ENCODE assay signal across 12 mouse cellular contexts in the genomic region with DNA sequence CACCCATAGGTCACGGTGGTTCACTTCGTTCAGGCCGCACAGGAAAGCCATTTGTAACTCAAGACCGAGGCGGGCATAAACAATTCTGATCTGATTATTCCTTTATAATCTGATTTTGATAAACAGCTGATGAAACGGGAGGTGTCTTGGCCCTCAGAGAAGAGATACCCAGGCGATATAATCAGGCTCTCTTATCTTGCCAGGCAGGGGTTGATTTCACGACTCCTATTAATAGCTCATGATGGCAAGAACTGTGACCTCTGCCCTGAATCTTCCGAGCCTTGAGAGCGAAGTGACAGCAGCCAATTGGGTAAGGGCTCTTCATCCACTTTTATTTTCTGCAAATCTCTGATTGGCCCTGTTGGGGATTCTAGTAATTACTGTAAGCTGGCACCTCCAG. TPM values are rescaled to one million over a fixed set of nuclear protein-coding genes. Genes with fewer than 3 reads are reported as not detected.
DNase-seq lines count a peak whose midpoint lies in the region; ATAC-seq and TF ChIP-seq lines count a peak whose summit lies in the region.
"Had no signal": no experiment of that assay in that cellular context is flagged by ENCODE, and none has a peak within 500 bp of the region (broad histone marks: within the 10 kb centered on the region; RNA-seq: fewer than 3 reads in every experiment).

No protein-coding gene starts in this region.

- TF ChIP-seq CTCF in liver, postnatal 0 days (IDR thresholded peaks at IDR 0.05; ENCODE audit: low read depth) = no peak

- DNase-seq in heart, adult 11 months = peak; percentile 91
- no peak for DNase-seq in heart, postnatal 4 days
- DNase-seq in liver, postnatal 0 days = no peak
- no peak for DNase-seq in frontal cortex, postnatal 10 days (ENCODE audit: low spot score in 2 of 2)
- DNase-seq: liver, embryonic 13.5 days had no signal

- WGBS in liver, postnatal 0 days (ENCODE audit: insufficient replicate concordance) = 56% methylated on average over 10 of the region's 10 CpGs
- WGBS in liver, embryonic 12.5 days (ENCODE audit: insufficient replicate concordance) = 52% methylated on average over 10 of the region's 10 CpGs
- 67% methylated on average over 10 of the region's 10 CpGs for WGBS in limb, embryonic 15.5 days
- 81% methylated on average over 10 of the region's 10 CpGs for whole genome bisulfite sequencing in forebrain, embryonic 12.5 days

- ATAC-seq in liver, postnatal 0 days = peak; percentile 50
- ATAC-seq in liver, embryonic 12.5 days = no peak
- no peak for ATAC-seq in limb, embryonic 15.5 days (ENCODE audit: insufficient number of reproducible peaks, low FRiP score, low TSS enrichment, low read depth)
- no peak for ATAC-seq in forebrain, embryonic 12.5 days (ENCODE audit: low FRiP score)

- H3K36me3 ChIP-seq in liver, postnatal 0 days (replicated peaks; ENCODE audit: insufficient read depth, low read length) = no peaks in the 10 kb centered on the region
- no peaks in the 10 kb centered on the region for H3K36me3 ChIP-seq in liver, embryonic 12.5 days
- no peaks in the 10 kb centered on the region for H3K36me3 ChIP-seq in limb, embryonic 15.5 days
- no peaks in the 10 kb centered on the region for H3K36me3 ChIP-seq in forebrain, embryonic 12.5 days (replicated peaks)
- H3K36me3 ChIP-seq: forebrain, embryonic 10.5 days; hindbrain, embryonic 13.5 days; liver, embryonic 13.5 days had no signal

- no peaks in the 10 kb centered on the region for H3K9me3 ChIP-seq in liver, postnatal 0 days (ENCODE audit: low read length)
- H3K9me3 ChIP-seq in liver, embryonic 12.5 days (replicated peaks) = no peaks in the 10 kb centered on the region
- H3K9me3 ChIP-seq in limb, embryonic 15.5 days = no peaks in the 10 kb centered on the region
- no peaks in the 10 kb centered on the region for H3K9me3 ChIP-seq in forebrain, embryonic 12.5 days
- H3K9me3 ChIP-seq: forebrain, embryonic 10.5 days; hindbrain, embryonic 13.5 days; liver, embryonic 13.5 days had no signal

- no peak overlapping the region for H3K9ac ChIP-seq in liver, postnatal 0 days (replicated peaks)
- H3K9ac ChIP-seq in liver, embryonic 12.5 days = no peak overlapping the region
- no peak overlapping the region for H3K9ac ChIP-seq in limb, embryonic 15.5 days
- no peak overlapping the region for H3K9ac ChIP-seq in forebrain, embryonic 12.5 days
- H3K9ac ChIP-seq: hindbrain, embryonic 13.5 days; liver, embryonic 13.5 days had no signal

- no peak overlapping the region for H3K4me2 ChIP-seq in liver, postnatal 0 days (ENCODE audit: low read depth, low read length)
- no peak overlapping the region for H3K4me2 ChIP-seq in liver, embryonic 12.5 days
- no peak overlapping the region for H3K4me2 ChIP-seq in limb, embryonic 15.5 days
- H3K4me2 ChIP-seq in forebrain, embryonic 12.5 days = no peak overlapping the region
- H3K4me2 ChIP-seq: hindbrain, embryonic 13.5 days; liver, embryonic 13.5 days had no signal

- H3K27me3 ChIP-seq in liver, postnatal 0 days (ENCODE audit: insufficient read depth, low read length) = no peaks in the 10 kb centered on the region
- no peaks in the 10 kb centered on the region for H3K27me3 ChIP-seq in liver, embryonic 12.5 days (replicated peaks)
- no peaks in the 10 kb centered on the region for H3K27me3 ChIP-seq in limb, embryonic 15.5 days
- no peaks in the 10 kb centered on the region for H3K27me3 ChIP-seq in forebrain, embryonic 12.5 days
- H3K27me3 ChIP-seq: hindbrain, embryonic 13.5 days; liver, embryonic 13.5 days had no signal

- peaks cover 3% of the 10 kb centered on the region; the same call in 1 of the 2 replicates for H3K4me1 ChIP-seq in liver, postnatal 0 days (ENCODE audit: insufficient read depth)
- no peaks in the 10 kb centered on the region for H3K4me1 ChIP-seq in liver, embryonic 12.5 days
- H3K4me1 ChIP-seq in brown adipose tissue, adult 24 weeks (ENCODE audit: control insufficient read depth, insufficient read depth, insufficient read length, low read length) = peaks cover 11% of the 10 kb centered on the region; the same call in 1 of the 2 replicates
- peaks cover 16% of the 10 kb centered on the region for H3K4me1 ChIP-seq in limb, embryonic 15.5 days
- no peaks in the 10 kb centered on the region for H3K4me1 ChIP-seq in forebrain, embryonic 12.5 days
- H3K4me1 ChIP-seq: liver, embryonic 13.5 days had no signal

- H3K4me3 ChIP-seq in liver, postnatal 0 days (ENCODE audit: low read depth, low read length) = no peak overlapping the region
- no peak overlapping the region for H3K4me3 ChIP-seq in liver, embryonic 12.5 days
- no peak overlapping the region for H3K4me3 ChIP-seq in brown adipose tissue, adult 24 weeks (ENCODE audit: insufficient read depth, low read depth, low read length)
- no peak overlapping the region for H3K4me3 ChIP-seq in limb, embryonic 15.5 days
- no peak overlapping the region for H3K4me3 ChIP-seq in forebrain, embryonic 12.5 days (replicated peaks)
- H3K4me3 ChIP-seq: forebrain, embryonic 10.5 days; hindbrain, embryonic 13.5 days; liver, embryonic 13.5 days had no signal

- H3K27ac ChIP-seq in liver, postnatal 0 days (ENCODE audit: low read depth) = no peak overlapping the region
- no peak overlapping the region for H3K27ac ChIP-seq in liver, embryonic 12.5 days
- H3K27ac ChIP-seq in brown adipose tissue, adult 24 weeks (replicated peaks; ENCODE audit: low read depth, low read length) = peak overlapping the region; percentile 95
- H3K27ac ChIP-seq in limb, embryonic 15.5 days = peak overlapping the region; percentile 67
- no peak overlapping the region for H3K27ac ChIP-seq in forebrain, embryonic 12.5 days
- H3K27ac ChIP-seq: forebrain, embryonic 10.5 days; hindbrain, embryonic 13.5 days; liver, embryonic 13.5 days had no signal

- TF ChIP-seq EP300 in liver, postnatal 0 days (IDR thresholded peaks at IDR 0.05; ENCODE audit: low read depth) = no peak

RNA-seq across cellular contexts. Expression of a gene that starts 37.4 kb away (rescaled TPM):
- total RNA-seq in heart, postnatal 4 days (2021) = 100 to 1,000 TPM; 103 to 104 TPM
- 0.51 and 0.60 TPM in 2 replicates for polyA plus RNA-seq in liver, postnatal 0 days (2015; fragmentation: Nextera tagmentation; extraction: Ambion mirVana)
- polyA plus RNA-seq in liver, embryonic 12.5 days (2016; fragmentation: Nextera tagmentation; extraction: Ambion mirVana) = 1.0 and 1.7 TPM in 2 replicates
- 20.9 and 26.7 TPM in 2 replicates for polyA plus RNA-seq in brown adipose tissue, adult 24 weeks (2012; ENCODE audit: insufficient read depth, insufficient read length, missing spikeins)
- polyA plus RNA-seq in limb, embryonic 15.5 days (2015; fragmentation: Nextera tagmentation; extraction: Ambion mirVana) = 20.9 and 28.7 TPM in 2 replicates
- 2.7 and 3.2 TPM in 2 replicates for polyA plus RNA-seq in forebrain, embryonic 12.5 days (2016; fragmentation: Nextera tagmentation; extraction: Ambion mirVana)
- total RNA-seq: megakaryocyte, adult 5-6 weeks had no signal

Comparison
In these comparisons a context has a peak if more than half of its experiments do, and no peak if none do; other contexts are left out.
1. H3K27ac ChIP-seq: peak in brown adipose tissue, adult 24 weeks (single experiment) and limb, embryonic 15.5 days (single experiment); none in liver, postnatal 0 days (single experiment), liver, embryonic 12.5 days (single experiment) and forebrain, embryonic 12.5 days (single experiment).